Mouse (Mus musculus): ENCODE data around the gene Oprl1.

The Oprl1 gene

GRCm38 (mm10) chr2:181692304-181692703, 22.5 kb upstream of the Oprl1 start:
- DNase-seq (ENCODE audit: low read depth, low spot score): no peak

GRCm38 (mm10) chr2:181693339-181694280, 21.2 kb upstream of the Oprl1 start, which contains the start of gene Rgs19:
TSS of gene Rgs19 (minus strand) at chr2:181693977.
- DNase-seq (ENCODE audit: low read depth, low spot score): peak; percentile 80

- DNase-seq (ENCODE audit: low read depth, low spot score): no peak
Measured at GRCm38 (mm10) chr2:181694581-181694980, 20.2 kb upstream of the Oprl1 start.

- DNase-seq (ENCODE audit: low read depth, low spot score): no peak
Measured at GRCm38 (mm10) chr2:181695776-181696175, 19.0 kb upstream of the Oprl1 start.

- peak; percentile 51 for DNase-seq (ENCODE audit: low read depth, low spot score)
Measured at GRCm38 (mm10) chr2:181696801-181697420, 17.9 kb upstream of the Oprl1 start.

- DNase-seq (ENCODE audit: low read depth, low spot score): peak; percentile 70
Measured at GRCm38 (mm10) chr2:181698241-181698640, 16.6 kb upstream of the Oprl1 start, which contains the start of gene Lkaaear1. TSS of gene Lkaaear1 (minus strand) at chr2:181698442.

- no peak for DNase-seq (ENCODE audit: low read depth, low spot score)
Measured at GRCm38 (mm10) chr2:181706668-181707067, 8.1 kb upstream of the Oprl1 start.

GRCm38 (mm10) chr2:181713749-181714148, 1.1 kb upstream of the Oprl1 start:
- DNase-seq (ENCODE audit: low read depth, low spot score): peak; percentile 39

- no peak for DNase-seq (ENCODE audit: low read depth, low spot score)
Measured at GRCm38 (mm10) chr2:181715382-181715781, 566 bp downstream of the Oprl1 start.

GRCm38 (mm10) chr2:181716991-181717390, 2.2 kb downstream of the Oprl1 start:
- DNase-seq (ENCODE audit: low read depth, low spot score): no peak

GRCm38 (mm10) chr2:181720061-181720460, 5.2 kb downstream of the Oprl1 start:
- DNase-seq (ENCODE audit: low read depth, low spot score): no peak

- no peak for DNase-seq (ENCODE audit: low read depth, low spot score)
Measured at GRCm38 (mm10) chr2:181721200-181721599, 6.4 kb downstream of the Oprl1 start.

- DNase-seq (ENCODE audit: low read depth, low spot score): peak; percentile 44
Measured at GRCm38 (mm10) chr2:181722213-181722612, 7.4 kb downstream of the Oprl1 start.

GRCm38 (mm10) chr2:181727659-181728262, 12.9 kb downstream of the Oprl1 start:
- no peak for DNase-seq (ENCODE audit: low read depth, low spot score)

GRCm38 (mm10) chr2:181730051-181730450, 15.2 kb downstream of the Oprl1 start:
- DNase-seq (ENCODE audit: low read depth, low spot score): no peak

- DNase-seq (ENCODE audit: low read depth, low spot score): no peak
Measured at GRCm38 (mm10) chr2:181752626-181753025, 37.8 kb downstream of the Oprl1 start.

GRCm38 (mm10) chr2:181758147-181758725, 43.4 kb downstream of the Oprl1 start:
- no peak for DNase-seq (ENCODE audit: low read depth, low spot score)

GRCm38 (mm10) chr2:181759041-181759440, 44.2 kb downstream of the Oprl1 start:
- DNase-seq (ENCODE audit: low read depth, low spot score): no peak

- DNase-seq (ENCODE audit: low read depth, low spot score): peak; percentile 52
Measured at GRCm38 (mm10) chr2:181763006-181763830, 48.4 kb downstream of the Oprl1 start, which contains the start of gene Myt1. TSS of gene Myt1 (plus strand) at chr2:181763332.

GRCm38 (mm10) chr2:181763886-181764527, 49.2 kb downstream of the Oprl1 start:
- no peak for DNase-seq (ENCODE audit: low read depth, low spot score)
